Mouse (Mus musculus): ENCODE measurements around the gene Nhsl1.

The Nhsl1 gene

DNA sequence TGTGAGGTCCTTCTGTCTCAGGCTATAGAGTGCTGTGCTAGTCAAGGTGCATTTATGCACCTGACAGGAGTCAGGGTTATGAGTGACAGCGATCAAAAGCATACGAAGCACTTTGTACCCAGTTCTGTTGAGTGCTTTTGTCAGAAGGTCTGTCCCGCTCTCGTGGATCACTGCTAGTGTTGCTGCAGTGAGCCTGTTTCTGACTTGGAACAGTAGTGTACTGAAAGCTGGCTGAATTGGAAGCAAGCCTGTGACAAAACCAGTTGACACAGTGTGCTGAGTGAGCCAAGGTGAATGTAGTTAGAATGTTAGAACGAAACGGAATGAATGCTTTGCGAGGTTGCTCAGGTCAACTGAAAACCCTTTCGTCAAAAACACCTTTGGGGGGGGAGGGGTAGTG lies 82.2 kb downstream of the Nhsl1 start:
- no peak for DNase-seq (ENCODE audit: low read depth)

DNA sequence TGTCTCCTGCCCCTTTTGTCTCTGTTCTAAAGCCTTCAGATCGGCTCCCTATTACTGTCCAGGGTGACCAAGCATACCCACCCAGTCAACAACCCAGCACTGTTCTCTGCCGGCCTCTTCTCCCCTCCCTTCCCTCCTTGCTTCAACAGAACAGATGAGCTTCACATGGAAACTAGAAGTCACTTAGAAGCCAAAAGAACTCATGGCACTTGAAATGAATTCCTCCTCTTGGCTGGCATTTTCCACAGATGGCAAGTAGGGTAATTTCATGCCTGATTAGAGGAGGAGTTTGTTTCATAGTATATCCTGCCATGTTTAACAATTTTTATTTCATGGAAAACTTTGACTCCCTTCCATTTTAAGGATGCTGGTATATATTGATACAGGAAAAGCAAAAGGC lies 85.2 kb downstream of the Nhsl1 start:
- no peak for DNase-seq (ENCODE audit: low read depth)

DNA sequence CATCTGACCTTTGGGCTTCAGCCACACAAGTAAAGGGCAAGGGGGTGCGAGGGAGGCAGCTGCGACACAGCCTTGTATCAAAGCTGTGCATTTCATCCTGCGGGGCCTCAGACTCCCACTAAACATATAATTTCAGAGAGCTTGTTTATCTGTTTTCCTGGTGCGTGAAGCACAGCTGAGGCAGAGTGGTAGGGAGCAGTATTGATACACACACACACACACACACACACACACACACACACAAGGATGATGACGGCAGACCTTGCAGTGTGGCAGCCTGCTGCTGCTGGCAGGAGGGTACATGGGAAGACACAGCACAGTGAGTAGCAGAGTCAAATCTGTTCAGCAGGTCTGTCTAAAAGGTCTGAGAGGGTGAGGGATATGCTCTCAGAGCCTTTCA lies 85.9 kb downstream of the Nhsl1 start:
- no peak for DNase-seq (ENCODE audit: low read depth)

DNA sequence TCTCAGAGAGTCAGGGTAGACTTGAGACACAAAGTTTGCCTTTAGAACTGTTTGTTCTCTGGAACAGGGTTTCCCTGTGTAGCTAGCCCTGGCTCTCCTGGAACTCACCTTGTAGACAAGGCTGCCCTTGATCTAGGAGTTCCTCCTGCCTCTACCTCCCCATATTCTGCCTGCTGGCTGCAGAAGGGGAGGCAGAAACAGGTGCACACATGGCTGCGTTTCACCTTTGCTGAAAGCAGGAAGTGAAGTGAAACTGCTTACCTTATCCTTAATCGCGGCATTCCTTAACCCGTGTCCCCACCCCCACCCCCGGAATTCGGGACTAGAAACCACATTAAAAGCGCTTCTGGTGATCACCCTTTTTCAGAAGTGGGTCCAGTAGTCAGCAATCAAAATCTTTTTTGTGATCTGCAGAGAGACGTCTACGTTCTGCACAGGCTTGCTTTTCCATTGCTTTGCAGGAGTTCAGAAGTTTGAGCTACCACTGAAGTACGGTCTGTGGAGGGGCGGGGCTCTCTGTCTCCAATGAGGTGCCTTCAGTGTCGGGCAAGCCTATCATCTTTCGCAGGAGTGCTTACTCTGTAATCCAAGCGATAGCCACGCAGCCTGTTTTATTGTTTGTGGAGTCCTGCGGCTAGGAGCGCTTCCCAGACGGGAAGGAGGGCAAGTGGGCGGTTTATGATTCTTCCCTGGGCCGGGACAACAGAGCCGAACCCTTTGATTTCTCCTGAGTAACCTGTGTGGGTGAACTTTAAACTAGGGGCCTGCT lies 88.5 kb downstream of the Nhsl1 start:
- DNase-seq (ENCODE audit: low read depth): peak; percentile 56

DNA sequence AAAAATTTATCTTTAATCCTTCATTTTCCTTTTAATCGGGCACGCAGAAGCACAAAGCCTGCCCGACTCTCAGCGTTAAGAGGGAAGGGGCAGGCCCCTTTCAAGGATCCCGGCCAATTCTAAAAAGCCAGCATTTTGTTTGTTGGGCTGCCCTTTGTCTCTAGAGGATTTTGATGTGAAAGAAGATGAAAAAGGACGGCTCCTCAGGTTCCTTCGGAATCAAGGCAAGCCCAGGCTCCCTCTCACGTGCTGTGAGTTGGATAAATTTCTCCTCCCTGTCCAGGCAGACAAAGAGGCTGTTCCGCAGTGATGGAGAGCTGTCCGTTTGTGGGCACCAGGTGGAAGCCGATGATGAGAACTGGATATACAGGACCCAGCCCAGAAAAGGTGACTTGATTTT lies 89.3 kb downstream of the Nhsl1 start:
- DNase-seq (ENCODE audit: low read depth): no peak

DNA sequence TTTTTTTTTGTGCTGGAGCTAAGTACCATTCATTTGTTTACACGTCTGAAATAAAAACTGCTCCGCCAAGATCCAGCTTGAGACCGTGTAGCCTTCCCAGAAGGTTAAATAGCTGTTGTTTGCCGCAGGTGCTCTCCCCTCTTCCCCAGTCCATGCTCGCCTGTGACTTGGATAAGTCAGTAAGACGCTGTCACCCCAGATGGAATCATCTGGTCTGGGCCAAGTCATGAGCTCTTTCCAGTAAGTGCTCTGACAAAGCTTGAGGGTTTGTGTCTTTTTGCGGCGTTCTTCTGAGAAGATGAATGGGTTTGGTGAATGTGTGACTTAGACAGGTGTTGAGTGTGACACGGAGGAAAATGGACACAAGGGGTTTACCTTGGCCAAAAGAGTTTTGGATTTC lies 89.8 kb downstream of the Nhsl1 start:
- DNase-seq (ENCODE audit: low read depth): no peak

DNA sequence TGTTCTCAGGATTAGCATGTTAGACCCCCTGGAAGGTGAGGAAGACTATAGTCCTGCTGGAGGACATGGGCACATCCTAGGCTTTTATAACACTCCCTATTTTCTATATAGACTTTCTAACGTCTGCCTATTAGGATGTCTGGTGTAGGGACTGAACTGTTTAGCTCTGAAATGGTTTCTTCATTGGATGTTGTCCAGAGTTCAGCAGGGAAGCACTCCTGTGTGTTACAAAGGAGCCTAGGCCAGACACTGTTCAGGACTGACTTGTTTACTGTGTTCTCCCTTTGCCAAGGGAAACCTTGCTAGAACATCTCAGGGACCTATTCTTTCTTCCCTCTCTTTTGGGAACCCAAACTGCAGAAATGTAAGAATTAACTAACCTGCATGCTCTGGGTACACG lies 90.3 kb downstream of the Nhsl1 start:
- DNase-seq (ENCODE audit: low read depth): no peak

DNA sequence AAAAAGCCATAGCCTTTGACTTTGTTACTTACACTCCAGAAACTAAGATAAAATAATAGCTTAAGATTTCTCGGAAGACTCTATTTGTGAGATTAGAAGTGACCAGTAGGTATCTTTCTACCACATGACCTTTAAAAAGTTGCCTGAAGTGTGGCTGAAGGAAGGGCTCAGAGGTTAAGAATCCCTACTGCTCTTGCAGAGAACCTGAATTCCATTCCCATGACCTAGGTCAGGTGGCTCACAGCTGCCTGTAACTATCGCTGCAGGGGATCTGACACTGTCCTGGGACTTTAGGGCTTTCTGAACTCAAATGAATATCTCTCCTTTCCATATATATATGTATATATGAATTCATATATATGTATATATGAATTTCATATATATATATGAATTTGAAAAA lies 92.5 kb downstream of the Nhsl1 start:
- DNase-seq (ENCODE audit: low read depth): no peak

DNA sequence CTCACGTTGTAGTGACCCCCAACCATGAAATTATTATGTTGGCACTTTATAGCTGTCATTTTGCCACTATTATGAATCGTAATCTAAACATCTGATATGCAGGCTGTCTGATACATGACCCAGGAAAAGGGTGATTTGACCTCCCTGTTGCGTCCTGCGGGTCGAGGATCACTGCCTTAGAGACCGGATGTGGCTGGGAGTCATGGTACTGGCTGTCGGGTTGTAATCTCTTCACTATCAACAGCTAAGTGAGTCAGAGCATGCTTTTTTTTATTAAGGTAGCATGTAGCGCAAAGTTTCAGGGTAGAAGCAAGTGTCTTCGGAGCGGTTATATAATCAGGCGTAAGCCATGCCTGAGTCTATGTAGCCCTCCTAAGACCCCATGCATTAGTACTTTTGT lies 97.2 kb downstream of the Nhsl1 start:
- DNase-seq (ENCODE audit: low read depth): no peak

DNA sequence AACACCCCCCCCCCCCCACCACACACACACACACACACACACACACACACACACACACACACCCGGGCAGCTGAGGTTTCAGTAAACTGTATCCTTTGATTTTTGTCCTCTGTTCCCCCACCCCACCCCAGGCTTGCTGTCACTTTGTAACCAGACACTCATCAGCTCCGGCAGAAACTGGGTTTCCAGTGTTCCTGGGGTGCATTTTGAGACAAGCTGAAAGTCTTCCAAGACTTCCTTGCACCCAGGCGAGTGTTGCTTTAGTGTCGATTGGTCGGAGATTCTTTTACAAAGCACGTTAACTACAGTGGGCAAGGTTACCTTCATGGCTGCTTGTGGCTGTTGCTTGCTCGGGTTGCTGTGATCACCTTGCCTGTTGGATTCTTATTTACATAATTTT lies 99.4 kb downstream of the Nhsl1 start:
- DNase-seq (ENCODE audit: low read depth): no peak

DNA sequence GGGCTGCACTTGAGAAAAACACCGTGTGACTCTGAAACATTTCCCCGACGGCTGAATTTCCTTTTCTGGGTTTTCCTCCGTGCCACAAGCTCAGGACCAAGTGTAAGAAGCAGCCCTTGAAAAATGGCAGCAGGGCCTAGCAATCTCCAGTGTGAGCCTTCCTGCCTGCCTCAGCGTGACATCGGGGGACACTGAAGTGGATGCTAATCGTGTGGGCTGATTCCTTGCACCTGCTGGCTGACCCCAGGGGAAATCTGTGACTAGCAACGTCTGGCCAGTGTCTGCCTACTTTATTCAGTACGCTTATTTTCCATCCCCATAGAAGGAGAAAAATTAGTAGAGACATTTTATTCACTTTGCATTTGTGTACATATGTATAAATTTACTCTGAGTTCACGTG lies 100.7 kb downstream of the Nhsl1 start:
- DNase-seq (ENCODE audit: low read depth): no peak

DNA sequence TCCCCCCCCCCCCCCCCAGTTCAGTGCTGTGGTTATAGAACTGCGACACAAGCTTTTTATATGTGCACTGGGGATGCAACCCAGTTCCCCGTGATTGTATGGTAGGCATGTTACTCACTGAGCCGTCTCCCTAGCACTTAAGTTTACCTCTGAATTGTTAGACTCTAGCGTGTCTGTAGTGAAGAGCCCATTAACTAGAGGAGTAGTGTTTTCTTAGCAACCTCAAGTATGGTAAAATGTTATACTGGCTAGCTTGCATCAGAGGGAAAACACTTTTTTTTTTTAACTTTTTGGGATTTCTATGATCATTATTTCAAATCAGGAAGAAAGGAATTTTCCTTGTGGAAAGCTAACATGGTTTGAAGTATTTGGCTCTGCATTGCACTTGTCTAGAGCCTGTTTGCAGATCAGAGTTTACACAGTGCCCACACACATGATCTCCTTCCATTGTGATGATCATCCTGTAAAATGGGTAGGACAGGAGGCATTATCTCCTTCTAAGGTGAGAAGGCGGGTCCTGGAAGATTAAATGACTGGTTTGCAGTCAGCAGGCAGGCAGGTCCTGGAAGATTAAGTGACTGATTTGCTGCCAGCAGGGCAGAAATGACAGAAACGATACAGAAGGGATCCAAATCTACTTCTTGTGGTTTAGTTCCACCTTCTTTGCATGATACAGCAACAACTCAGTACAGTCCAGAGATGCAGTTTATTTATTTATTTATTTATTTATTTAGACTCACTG lies 101.6 kb downstream of the Nhsl1 start:
- no peak for DNase-seq (ENCODE audit: low read depth)

DNA sequence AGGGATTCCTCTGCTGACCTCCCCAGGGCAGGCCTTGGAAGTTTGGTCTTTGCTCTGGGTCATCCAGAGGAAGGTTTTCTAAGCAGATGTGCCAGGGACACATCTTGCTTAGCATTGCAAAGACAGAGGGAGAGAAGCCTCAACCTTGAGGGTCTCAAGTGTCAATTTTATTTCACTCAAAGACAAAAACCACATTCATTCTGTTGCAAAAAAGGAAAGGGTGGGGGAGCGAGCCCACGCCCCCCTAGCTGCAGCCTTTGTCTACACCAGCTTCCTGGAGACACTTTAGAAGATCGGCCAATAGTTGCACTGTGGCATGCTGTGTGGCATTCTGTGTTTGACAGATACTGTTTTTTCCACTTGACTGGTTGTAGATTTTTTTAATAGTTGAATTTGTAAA lies 104.2 kb downstream of the Nhsl1 start:
- DNase-seq (ENCODE audit: low read depth): no peak

DNA sequence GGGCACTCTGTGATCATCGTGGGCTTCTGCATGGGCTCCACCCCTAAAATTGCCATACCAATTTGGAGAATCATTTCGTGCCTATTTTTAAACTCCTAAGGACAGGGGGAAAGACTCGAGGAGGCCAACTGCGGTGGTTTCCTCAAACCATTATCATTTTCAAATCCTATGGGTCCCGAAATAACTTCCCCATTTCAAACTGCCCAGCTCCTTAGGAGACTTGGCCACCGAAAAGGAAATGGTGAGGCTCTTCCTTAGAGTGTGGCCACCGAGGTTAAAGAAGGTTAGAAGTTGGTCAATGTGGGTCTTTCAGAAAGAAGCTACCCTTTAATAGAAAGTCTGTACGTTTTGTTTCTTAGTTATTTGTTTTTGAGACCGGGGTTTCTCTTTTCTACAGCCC lies 104.8 kb downstream of the Nhsl1 start:
- DNase-seq (ENCODE audit: low read depth): no peak

DNA sequence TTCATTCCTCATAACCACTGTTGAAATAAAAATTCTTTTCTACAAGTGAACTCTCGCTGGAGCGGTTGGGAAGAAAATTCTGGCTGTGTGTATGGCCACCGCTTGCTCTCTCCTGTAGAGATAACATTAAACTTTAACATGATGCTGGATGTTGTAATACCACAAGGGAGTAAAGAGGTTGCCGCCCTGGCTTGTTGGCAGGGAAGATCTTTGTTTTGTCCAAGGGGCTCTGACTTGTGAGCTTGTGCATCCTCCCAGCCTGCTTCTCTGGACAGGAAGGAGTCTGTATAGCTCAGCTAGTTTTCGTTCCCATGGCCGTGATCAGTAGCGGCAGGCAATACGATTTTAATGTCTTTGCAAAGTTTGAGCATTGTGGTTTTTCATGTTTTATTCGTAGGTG lies 109.1 kb downstream of the Nhsl1 start:
- DNase-seq (ENCODE audit: low read depth): no peak

DNA sequence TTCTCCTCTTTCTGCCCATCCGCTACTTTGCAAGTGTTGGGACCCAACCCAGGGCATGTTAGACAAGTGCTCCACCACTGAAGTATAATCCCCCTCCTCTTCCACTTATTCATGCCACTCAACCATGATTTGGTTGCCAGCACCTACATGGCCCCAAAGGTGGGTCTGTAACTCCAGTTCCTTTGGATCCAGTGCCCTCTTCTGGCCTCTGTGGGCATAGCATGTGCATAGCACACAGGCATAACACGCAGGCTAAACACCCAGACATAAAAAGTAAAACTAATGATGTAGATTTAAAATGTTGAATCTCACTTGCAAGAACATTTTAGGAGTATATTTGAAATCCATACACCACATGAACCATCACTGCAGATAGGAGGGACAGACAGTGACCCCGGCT lies 110.7 kb downstream of the Nhsl1 start:
- DNase-seq (ENCODE audit: low read depth): no peak

DNA sequence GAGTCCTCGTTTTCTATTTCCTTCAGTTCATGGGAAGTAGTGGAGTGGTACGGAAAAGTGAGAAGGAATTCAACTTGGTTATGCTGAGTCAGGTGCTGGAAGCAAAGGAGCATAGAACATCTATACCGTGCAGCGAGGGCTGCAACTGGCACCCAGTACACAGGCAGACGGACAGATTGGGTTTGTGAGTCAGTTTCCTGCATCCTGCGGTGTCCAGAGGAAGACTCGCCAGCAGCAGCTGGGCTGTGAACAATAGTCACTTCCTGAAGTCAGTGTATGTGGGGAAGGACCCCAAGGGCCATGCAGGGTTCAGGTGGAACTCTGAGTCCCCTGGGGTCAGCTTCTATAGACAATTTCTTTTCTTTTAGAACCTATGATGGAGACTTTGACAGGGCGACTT lies 111.4 kb downstream of the Nhsl1 start:
- no peak for DNase-seq (ENCODE audit: low read depth)

DNA sequence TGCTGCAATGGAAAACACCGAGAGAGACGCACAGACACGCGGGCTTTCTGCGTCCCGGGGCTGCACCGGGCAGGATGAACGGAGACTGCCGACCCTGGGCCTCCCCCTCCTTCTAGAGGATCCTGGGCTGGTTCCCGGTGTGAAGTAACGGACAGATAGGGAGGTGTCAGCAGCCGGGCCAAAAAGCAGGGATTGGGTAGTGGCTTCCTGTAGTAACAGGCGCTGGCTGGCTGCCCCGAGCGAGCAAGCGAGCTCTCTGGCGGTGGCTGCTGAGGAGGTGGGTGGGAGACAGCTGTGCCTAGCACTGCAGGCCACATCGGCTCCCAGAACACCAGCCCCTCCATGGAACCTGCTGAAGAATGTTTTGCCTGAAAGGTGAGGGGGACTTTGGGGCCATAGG lies 112.2 kb downstream of the Nhsl1 start:
- DNase-seq (ENCODE audit: low read depth): no peak

DNA sequence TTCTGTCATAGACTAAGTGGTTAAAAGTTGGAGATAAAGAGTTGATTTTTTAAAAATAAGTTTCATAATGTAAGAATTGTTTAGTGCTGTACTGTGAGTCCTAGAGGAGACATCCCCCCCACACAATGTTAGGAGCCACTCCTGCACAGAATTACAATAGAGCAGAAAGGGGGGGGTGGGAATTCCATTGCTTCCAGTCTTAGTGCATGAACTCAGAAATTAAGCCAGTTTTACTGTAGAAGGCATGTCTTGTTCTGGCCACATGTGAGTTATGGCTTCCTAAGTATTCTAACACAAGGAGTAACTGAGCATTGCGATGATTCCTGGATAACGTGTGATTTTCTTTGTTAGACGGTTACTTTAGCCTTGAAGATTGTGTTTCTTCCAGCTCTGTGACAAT lies 112.8 kb downstream of the Nhsl1 start:
- no peak for DNase-seq (ENCODE audit: low read depth)

DNA sequence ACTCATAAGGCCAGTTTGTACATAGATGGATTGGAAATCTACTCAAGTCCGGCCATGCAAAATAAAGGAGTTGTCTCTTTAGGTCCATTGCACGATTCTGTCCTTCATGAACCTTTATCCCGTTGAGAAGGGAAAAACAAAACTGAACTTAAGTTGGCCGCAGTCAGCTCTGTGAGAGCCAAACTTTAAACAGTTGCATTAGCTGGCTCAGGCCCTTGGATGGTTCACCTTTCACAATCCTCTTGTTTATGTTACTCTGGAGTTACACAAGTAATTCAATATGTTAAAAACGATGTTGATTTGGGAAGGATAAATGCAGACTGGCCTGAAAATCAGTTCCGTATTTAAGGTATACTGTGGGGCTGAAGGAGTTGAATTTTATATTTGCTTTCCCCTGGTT lies 116.7 kb downstream of the Nhsl1 start:
- no peak for DNase-seq (ENCODE audit: low read depth)

DNA sequence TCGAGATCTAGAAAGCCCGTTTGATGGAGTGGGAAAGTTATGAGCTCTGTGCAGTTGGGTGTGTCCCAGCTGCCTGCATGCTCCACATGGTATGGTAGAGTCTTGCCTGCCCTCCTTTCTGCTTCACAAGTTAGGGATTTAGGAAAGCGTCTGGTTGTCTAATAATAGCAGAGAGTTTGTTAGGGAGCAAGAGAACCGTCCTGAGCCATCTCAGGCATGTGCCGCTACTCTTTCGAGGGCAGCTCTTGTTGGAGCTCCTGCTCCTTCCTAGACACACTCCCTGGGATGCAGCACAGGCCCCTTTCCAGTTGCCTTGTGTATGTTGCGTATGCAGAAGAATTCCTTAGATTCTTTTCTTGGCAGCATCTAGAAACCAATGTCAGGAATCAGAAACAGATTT lies 117.2 kb downstream of the Nhsl1 start:
- DNase-seq (ENCODE audit: low read depth): no peak

DNA sequence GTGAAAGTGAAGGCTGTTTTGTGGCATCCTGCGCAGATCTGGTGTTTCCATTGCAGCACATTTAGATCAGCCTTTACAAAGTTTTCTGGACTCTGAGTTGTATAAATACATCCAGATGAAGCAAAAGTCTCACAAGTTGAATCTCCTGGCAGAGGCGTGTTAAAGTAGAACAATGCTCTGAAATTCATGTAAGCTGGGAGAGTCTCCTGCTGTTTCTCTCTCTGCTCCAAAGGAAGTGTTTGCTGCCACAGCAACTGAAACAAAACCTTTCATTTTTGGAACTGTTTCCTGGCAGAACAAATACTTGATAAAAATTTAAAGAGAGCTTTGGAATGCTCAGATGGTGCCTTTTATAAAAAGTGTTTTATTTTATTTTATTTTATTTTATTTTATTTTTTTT lies 118.8 kb downstream of the Nhsl1 start:
- no peak for DNase-seq (ENCODE audit: low read depth)

DNA sequence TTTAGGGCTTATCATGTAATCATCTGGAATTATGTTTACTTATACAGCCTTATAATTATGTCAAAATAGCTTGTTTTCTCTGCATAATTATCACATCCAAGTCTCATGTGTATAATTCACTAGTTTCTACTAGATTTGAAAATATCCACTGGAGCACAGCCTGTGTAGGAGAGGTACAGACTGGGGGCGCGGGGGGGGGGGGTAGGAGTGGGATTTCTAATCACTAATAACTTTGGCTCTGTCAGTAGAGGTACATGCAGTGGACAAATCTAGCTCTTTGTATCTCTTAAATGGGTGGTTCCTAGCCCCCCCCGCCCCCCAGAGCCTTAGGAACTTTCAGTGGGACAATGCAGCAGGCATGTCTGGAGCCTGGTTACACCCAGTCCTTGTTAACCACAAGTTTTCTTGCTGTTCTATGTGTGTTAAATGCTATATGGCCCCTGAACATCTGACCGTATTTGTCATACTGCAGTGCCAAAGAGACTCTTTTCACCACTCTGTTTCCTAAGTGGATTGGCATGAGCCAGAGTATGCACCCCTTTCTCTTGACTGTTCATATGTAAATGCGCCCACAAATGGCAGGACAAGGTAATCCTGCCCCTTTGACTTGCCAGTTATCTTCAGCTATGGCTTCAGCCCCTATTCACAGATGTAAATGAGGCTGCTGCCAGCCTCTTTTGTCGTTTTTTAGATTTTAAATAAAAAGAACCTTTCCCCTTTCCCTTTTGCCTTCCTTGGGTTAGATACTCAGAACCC lies 127.0 kb downstream of the Nhsl1 start:
- no peak for DNase-seq (ENCODE audit: low read depth)
